Mouse (Mus musculus) stomach, postnatal 0 days (tissue): ENCODE data around the gene Aasdh.

Source experiments
- CTCF ChIP-seq: IDR thresholded peaks from 2 replicates; pipeline ENCODE4 v1.5.1; 2016; ENCODE audit warnings: antibody characterized with exemption, low read depth, mild to moderate bottlenecking, moderate library complexity
- EP300 ChIP-seq: optimal IDR thresholded peaks from 2 replicates; pipeline ENCODE3; 2016; ENCODE audit warnings: antibody characterized with exemption

DNA sequence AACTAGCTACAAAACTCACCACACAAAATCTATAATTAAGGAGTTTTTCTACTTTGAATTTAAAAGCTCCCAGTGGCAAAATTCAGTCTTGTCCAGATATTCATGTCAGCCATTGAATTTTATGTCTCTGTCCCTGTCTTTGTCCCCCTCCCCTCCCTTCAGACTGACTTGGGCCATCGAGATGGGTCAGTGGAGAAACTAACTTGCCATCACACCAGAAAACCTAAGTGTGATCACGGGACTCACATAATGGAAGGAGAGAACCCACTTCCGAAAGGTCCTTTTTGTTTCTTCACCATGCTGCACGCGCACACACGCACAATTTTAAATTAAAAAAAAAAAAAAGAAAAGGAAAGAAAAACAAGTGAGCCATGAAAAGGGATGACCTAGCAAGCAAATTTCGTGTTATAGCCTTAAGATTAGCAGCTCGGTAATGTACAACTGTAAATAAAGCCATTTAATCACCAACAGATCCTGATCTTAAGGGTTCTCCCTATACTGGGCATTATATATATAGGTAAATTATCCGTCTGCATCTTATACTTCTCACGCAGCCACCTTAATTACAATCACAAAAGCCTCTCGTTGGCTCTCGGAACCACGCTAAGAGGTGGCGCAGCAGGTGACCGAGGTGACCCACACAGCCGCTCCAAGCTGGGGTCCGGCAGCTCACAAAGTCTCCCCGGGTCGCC lies 455 bp downstream of the Aasdh start:
- TF ChIP-seq CTCF: no peak
- no peak for TF ChIP-seq EP300
